Mouse (Mus musculus) cerebellum, adult 9-10 months (tissue): Measurements from ENCODE around the gene Hist1h4i.

Experiments used
- DNase-seq: peaks from one replicate; pipeline ENCODE4 v3.0.0; 2022

Hist1h4i gene

DNA sequence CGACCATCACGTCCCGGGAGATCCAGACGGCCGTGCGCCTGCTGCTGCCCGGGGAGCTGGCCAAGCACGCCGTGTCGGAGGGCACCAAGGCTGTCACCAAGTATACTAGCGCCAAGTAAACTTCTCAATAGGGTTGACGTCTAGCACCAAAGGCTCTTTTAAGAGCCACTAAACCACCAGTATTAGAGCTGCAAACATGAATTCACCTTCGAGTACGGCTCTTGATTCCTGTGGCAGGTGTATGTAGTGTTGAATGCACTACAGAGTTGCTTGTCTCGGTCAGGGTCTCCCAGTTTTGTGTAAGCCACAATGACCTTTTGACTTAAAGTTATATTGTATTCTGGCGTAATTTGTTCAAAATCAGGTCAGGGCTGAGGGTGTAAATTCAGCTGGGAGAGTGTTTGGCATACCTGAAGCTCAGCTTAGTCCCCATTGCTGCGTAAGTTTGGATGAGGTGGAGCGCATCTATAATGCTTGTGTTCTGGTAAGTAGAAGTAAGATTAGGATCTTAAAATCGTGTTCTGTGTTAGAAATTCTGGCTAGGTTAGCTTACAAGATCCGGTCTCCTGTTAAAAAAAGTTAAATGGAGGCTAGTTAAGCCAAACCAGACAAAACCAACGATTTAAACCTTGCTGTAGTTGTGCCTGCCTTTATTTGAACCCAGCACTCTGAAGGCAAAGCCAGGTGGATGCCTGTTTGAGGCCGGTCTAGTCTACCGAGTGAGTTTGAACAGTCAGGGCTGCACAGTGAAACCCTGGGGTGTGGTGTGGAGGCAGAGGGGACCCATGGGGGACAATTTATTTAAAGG, 4.8 kb downstream of the Hist1h4i start:
- DNase-seq: no peak

GRCm38 (mm10) chr13:22035267-22036148, 5.7 kb downstream of the Hist1h4i start, which contains the start of the genes Hist1h2ah and Hist1h2bk:
Hist1h2ah (minus strand) TSS chr13:22035568.
Hist1h2bk (plus strand) TSS chr13:22035870.
- DNase-seq: peak; percentile 94

GRCm38 (mm10) chr13:22034443-22035266, 6.5 kb downstream of the Hist1h4i start:
- DNase-seq: no peak

- no peak for DNase-seq
Measured at GRCm38 (mm10) chr13:22033741-22034442, 7.3 kb downstream of the Hist1h4i start.

GRCm38 (mm10) chr13:22030493-22030892, 10.7 kb downstream of the Hist1h4i start:
- DNase-seq: no peak

- DNase-seq: no peak
Measured at GRCm38 (mm10) chr13:22029928-22030327, 11.2 kb downstream of the Hist1h4i start.

GRCm38 (mm10) chr13:22028673-22029460, 12.3 kb downstream of the Hist1h4i start:
- peak; percentile 98 for DNase-seq

- DNase-seq: peak; percentile 81
Measured at GRCm38 (mm10) chr13:22026058-22027031, 14.8 kb downstream of the Hist1h4i start.

GRCm38 (mm10) chr13:22022241-22022640, 18.9 kb downstream of the Hist1h4i start:
- DNase-seq: peak; percentile 82

DNA sequence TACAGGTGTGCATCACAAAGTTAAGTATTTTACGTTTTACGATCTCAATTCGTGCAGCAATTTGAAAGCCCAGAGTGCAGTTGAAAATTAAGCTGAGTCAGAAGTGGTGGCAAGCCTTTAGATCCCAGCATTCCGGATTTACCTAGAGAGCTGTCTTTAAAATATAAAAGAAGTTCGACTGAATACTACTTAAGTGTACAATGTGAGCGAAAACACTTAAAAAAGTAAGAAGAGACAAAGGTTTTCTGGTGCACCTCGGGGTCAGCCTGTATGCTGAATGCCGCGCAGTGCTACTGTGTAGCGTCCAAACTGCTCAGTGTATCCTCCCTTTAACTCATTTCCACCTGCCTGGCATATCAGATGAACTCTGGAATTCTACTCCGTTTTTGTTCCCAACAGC, 19.6 kb downstream of the Hist1h4i start:
- no peak for DNase-seq

DNA sequence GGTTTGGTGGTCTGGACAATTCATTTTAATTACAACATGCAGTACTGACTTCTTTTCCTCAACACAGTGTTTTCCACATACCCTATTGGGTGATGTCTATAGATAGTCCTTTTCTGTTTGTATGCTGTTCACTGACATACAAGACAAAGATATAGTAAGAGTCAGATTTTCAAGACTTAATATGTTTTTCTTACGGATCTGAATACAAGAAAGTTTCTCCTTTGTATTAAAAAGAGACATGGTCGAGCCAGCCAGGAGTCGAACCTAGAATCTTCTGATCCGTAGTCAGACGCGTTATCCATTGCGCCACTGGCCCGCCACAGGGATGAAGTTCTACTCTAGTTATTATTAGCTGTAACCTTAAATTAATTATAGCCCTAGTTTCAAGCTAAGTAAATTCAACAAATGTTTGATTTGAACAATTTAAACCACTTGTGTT, 20.2 kb downstream of the Hist1h4i start:
- DNase-seq: peak; percentile 52

DNA sequence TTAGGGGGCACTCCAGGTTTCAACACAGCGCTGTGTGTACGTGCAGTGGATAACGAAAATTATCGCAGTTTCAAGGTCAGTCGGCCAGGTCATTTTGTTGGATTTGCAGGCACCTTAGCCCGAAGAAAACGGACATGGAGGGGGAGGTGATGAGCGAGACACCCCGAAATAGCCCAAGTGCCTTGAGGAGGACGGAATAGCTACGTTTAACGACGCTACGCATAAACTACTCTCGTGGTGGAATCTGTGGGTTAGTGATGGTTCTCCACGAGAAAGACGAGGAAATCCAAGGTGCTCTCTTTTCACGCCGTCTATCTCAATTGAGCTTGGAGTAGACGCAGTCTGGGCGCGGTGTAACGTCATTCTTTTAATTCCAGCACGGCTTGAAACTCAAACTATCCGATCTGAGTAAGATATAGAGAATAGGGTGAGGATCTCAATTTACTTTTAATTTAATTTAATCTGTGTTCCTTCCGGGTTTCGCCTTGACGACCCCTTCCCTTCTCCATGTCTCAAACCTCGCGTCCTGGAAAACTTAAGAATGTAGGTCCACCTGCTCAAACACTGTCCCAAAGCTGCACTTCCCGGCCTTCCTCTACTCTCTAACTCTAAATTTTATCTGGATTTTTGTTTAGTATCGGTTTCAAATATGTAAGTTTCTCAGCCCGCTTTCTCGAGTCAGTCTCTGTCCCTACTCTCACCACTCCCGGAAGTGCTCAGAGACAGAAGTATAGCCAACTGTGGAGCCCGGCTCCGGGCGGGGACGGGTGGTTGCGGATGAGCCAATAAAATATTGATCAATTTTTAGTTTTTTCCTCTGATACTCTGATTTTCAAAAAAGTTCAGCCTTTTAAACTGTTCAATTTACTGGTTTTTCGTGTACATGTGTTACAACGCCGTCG, 21.0 kb downstream of the Hist1h4i start:
- DNase-seq: no peak

DNA sequence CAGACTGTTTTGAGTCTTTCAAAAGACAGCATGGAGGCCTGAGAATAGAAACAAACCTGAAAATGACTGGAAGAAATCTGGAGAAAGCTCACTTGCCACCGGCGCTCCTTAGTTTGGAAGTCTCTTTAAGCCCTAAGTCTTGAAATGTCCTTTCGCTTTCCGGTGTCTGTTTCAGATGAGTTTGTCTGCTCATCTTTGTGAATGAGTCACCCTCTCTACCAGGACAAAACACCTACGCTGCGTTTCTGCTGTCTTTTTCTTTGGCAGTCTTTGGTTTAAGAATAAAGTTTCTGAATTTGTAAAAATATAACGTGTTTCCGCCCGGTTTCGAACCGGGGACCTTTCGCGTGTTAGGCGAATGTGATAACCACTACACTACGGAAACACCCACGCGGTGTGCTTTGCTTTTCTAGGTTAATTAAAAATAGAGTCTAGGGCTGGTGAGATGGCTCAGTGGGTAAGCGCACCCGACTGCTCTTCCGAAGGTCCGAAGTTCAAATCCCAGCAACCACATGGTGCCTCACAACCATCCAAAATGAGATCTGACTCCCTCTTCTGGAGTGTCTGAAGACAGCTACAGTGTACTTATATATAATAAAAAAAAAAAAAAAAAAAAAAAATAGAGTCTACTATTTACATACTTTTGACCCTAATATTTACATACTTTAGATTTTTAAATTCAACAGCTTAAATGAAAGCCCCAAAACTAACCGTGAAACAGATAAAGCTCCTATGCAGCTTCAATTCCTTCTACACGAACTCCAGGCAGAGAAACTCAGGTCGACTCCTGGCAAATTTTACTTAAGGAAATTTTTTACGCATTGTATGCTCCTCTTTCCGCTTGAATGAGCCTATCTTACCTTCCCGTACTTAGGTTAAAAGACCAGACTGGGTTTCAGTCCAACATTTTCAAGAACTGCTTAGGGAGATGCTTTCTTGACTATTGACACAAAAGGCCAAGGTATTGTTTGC, 25.4 kb downstream of the Hist1h4i start:
- DNase-seq: peak; percentile 60

GRCm38 (mm10) chr13:22014411-22014845, 26.7 kb downstream of the Hist1h4i start:
- DNase-seq: no peak

DNA sequence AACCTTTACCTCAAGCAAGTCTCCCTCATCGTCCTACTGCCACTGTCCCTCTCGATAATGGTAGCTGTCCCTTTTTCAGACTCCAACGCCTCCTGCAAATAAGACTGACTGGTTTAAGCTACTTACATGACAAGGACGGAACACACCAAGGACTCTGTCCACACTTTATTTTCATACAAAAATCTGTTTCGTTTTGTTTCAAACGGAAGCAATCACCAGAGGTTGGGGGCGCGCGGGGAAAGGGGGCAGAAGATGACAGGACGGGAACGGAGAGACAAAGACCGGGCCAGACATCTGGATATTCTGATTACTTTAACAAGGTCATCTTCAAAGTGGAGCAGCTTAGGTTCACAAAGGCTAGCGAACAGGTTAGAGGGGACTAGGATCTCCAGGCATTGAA, 27.4 kb downstream of the Hist1h4i start:
- no peak for DNase-seq

- no peak for DNase-seq
Measured at GRCm38 (mm10) chr13:22009642-22010041, 31.5 kb downstream of the Hist1h4i start, which contains the start of gene Prss16. Prss16 (minus strand) TSS chr13:22009742.

GRCm38 (mm10) chr13:22008707-22009106, 32.5 kb downstream of the Hist1h4i start:
- no peak for DNase-seq
